Mouse (Mus musculus) layer of hippocampus, adult 18-20 months (tissue): Measurements from ENCODE around the gene Gm960. TPM values are rescaled to one million over a fixed set of nuclear protein-coding genes. Genes with fewer than 3 reads are reported as not detected.
"Not testable (repeated sequence)": the region's sequence is repeated elsewhere in the genome, so short reads cannot be mapped to it uniquely, and the experiment has no call there.

Experiments
- DNase-seq, 2 experiments: peaks; one replicate each; pipeline ENCODE4 v3.0.0; 2022; ENCODE audit warnings: low spot score in 2 of 2
- microRNA-seq, 2 experiments: library from miRNA; unstranded; fragments of <30 nt; microRNA quantifications; one replicate each; pipeline ENCODE4 v1.2.0; 2021
- total RNA-seq, 2 experiments: library from RNA; stranded (reverse); gene quantifications; 2 replicates each; pipeline ENCODE4 v1.2.3; 2021

Gm960 gene
- total RNA-seq, 2 experiments from 2014 or later = 1.1 to 1.6 TPM

DNA sequence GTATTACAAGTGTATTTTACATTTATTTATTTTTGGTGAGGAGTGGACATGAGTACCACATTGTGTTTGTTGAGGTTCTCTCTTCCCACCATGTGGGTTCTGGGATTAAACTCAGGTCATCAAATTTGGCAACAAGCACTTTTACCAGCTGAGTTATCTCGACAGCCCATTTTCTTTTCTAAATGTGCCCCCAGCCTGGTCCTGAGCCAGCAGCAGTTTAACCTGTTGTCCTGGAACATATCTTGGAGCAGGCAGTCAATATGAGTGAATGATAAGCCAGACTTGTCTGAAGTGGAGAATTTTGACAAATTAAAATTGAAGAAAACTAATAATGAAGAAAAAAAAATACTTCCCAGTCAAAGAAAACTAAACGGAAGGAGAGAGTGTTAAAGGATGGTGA is 102.4 kb downstream of the Gm960 start:
- DNase-seq = no peak

DNA sequence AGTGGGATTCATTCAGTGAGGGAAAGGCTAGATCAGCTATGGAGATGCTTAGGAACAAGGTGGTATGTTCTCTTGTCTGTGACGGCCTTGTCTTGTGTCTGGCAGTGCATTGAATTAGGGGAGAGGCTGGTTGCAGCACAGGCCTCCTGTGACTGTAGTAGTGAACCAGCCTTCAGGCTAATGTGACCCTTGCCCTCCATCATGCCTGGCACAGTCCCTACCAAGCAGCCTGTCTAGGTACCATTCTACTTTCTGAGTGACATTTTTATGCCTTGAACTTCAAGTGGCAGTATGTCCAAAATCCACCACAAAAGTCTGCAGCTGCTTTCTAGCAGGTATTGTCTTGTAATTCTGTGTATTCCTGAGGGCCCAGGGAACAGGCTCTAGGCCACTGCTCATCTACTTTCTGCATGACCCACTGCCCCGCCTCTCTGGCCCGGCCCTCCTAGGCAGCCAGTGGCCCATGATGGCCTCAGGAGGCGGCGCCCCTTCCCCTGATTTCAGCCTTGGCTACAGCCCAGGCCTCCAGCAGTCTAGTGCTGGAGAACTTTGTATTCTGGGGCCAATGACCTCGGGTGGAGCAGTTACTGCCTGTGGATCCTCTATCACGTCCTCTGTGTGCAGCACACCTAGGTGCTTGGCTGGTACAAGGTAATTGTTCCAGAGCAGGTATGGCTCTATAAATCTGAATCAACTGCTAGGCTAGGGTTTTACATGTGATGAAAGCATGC is 104.5 kb downstream of the Gm960 start:
- no peak for DNase-seq

DNA sequence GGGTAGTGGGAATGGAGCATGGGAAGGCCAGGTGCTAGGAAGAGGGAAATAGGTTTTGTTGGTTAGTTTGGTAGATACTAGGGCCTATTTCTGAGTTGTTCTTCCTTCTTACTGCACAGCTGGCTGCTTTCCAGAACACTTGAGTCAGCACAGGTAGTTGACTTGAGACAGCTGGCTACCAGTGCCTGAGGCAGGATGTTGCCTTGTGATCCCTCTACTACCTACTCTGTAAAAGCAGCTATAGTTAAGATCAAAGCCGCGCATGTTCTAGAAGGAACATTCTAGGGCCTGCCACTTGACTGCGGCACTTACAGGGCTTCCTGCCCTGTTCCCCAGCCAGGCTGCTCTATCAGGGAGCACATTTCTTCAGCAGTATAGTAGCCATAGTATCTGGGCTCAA is 108.4 kb downstream of the Gm960 start:
- DNase-seq = no peak

DNA sequence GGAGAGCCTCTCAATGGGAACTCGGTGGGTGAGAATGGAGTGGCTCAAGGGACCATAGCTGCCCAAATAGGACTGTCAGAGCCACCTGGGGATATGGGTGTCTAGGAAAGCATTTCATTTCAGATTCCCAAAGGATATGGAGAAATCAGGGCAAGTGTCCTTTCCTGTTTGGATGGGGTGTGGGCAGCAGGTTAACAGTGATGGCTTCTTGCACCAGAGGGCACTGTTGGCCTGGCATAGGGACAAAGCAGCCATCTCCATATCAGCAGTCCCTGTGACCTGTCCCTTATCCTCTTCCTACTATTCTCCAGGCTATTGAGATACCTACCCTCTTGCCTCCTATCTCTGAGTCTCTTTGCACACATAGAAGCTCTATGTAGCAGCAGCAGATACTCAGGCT is 109.4 kb downstream of the Gm960 start:
- no peak for DNase-seq

DNA sequence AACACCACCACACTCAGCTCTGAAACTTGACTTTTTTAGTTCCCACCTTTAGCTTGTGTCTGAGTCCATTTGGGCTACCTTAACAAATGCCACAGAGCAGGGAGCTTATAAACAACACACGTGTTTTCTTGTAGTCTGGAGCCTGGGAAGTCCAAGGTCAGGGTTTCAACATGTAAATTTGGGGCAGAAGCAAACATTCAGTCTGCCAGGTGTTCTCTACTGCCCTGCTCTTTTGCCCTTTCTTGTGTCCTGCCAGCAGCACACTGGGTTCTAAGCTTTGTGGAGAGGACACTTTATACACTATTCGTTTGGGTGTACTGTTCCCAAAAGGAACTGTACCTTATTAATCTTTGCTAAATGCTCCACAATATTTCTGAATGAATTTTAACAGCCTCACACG is 110.0 kb downstream of the Gm960 start:
- DNase-seq = no peak

DNA sequence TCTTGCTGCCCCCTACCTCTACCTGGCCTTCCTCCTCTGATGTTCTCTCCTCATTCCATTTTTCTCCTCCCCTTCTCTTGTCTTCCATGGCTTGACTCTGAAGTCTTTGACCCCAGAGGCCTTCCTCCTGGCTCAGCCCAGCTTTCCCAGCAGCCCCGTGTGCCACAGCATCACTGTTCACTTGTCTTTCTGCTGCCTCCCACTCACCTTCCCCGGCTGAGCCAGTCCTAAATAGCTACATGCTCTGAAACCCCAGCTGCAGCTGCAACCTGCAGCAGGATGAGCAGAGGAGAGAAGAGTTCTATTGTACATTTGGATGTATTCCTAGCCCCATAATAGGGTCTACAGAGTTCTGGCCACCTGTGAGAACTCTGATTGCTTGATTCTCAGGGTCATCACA is 111.0 kb downstream of the Gm960 start:
- DNase-seq = no peak

DNA sequence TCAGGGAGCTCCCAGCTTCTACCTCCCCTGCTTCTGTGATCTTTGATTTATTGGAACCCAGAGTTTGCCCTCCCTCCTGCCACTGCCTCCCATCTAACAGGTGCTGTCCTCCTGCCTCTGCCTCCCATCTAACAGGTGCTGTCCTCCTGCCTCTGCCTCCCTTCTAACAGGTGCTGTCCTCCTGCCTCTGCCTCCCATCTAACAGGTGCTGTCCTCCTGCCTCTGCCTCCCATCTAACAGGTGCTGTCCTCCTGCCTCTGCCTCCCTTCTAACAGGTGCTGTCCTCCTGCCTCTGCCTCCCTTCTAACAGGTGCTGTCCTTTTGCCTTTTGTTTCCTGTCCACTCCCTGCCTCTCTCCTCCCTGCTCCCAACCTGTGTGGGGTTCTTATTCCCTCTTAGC is 111.7 kb downstream of the Gm960 start:
- DNase-seq = not testable (repeated sequence)

DNA sequence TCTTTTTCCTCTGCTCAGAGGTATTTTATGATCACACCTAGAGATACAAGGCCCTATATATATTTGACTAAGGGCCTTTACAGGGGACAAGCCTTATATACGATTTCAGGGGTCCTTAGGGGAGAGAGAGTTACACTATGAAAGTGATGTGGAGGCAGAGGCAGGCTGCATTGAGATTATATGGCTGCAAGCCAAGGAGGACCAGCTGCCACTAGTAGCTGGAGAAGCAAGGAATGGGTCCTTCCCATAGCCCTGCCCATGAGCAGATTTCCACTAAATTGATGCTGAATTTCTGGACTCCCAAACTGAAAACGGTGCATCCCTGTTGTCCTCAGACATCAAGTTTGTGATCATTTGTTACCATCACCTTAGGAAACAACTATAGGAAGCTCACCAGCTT is 114.6 kb downstream of the Gm960 start:
- no peak for DNase-seq

DNA sequence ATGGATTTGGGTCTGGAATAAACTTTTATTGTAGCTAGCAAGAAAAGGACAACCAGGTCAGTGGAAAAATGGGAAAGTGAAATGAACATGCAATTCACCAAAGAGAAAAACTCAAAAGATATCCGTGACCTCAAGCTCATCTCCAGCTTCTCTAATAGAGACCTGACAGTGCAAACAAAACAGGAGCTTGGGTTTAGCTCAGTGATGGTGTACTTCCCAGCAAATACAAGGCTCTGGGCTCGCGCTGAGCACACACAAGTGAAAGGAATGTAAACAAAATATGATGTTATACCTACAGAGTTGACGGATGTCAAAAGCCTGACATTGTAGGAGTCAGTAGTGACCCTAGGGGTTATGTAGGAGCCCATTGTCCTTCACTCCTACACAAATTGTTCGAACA is 119.2 kb downstream of the Gm960 start:
- DNase-seq = no peak

DNA sequence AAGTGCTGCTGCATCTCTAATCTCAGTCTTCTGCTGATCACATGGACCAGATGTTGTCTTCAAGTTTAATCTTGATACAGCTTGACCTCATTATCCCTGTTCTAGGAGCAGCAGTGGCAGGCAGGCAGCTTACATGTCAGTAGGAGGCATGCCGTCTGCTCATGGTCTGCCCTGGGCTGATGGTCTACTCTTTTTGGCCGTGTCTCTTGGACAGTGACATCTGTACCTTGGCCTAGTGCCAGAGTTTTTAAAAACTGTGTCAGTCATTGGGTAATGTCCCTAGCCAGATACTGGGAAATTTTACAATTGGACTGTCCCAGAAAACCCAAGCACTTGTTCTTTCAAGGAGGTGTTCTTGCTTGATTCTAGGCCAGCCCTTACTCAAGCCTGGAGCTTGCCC is 119.7 kb downstream of the Gm960 start:
- no peak for DNase-seq

Small RNA genes within 50 kb of the gene (microRNA-seq; reads per million reads assigned to microRNA genes)
- gene Mir6986 = 2.0 to 3.9 reads per million in 2 experiments

Other genes starting within 250 kb of the Gm960 start
- gene Syt12, start 221.2 kb downstream of the Gm960 start, total RNA-seq = 10 to 100 TPM; 28.5 to 30.3 TPM
- not detected for gene 2010003K11Rik, start 200.1 kb downstream of the Gm960 start, total RNA-seq
- 10 to 100 TPM; 66.2 to 67.1 TPM for gene Pcx, start 188.2 kb downstream of the Gm960 start, total RNA-seq
- gene Lrfn4, start 83.0 kb downstream of the Gm960 start, total RNA-seq = 10 to 100 TPM; 35.2 to 35.6 TPM
- gene Rce1, start 73.0 kb downstream of the Gm960 start, total RNA-seq = 10 to 100 TPM; 23.1 to 28.3 TPM
- 100 to 1,000 TPM; 561 to 574 TPM for gene Sptbn2, start 12.5 kb upstream of the Gm960 start, total RNA-seq
- 10 to 100 TPM; 20.1 to 21.0 TPM for gene Rbm4b, start 57.8 kb upstream of the Gm960 start, total RNA-seq
- gene Rbm4, start 95.2 kb upstream of the Gm960 start, total RNA-seq = 10 to 100 TPM; 97.8 to 99.1 TPM
- gene Gm21992, start 112.9 kb upstream of the Gm960 start, total RNA-seq = 10 to 100 TPM; 24.5 to 31.9 TPM
- gene Rbm14, start 113.0 kb upstream of the Gm960 start, total RNA-seq = 10 to 100 TPM; 47.7 to 53.1 TPM
- gene Ccs, start 140.7 kb upstream of the Gm960 start, total RNA-seq = 10 to 100 TPM; 33.2 to 35.4 TPM
- gene Ccdc87, start 140.7 kb upstream of the Gm960 start, total RNA-seq = 1 to 10 TPM; 2.0 to 2.2 TPM
- 100 to 1,000 TPM; 104 to 111 TPM for gene Ctsf, start 156.5 kb upstream of the Gm960 start, total RNA-seq
- gene Actn3, start 179.2 kb upstream of the Gm960 start, total RNA-seq = under 1 TPM; 0.89 to 0.96 TPM
- gene Zdhhc24, start 180.0 kb upstream of the Gm960 start, total RNA-seq = 10 to 100 TPM; 22.4 to 24.3 TPM
- gene Bbs1, start 208.0 kb upstream of the Gm960 start, total RNA-seq = 10 to 100 TPM; 36.8 to 40.0 TPM
- 10 to 100 TPM; 37.2 to 39.0 TPM for gene Dpp3, start 229.6 kb upstream of the Gm960 start, total RNA-seq
- 10 to 100 TPM; 26.2 to 31.3 TPM for gene Peli3, start 244.5 kb upstream of the Gm960 start, total RNA-seq